9 mouse cellular contexts compared by ENCODE assay signal in genomic region chr4:35096226-35097175, GRCm38 (mm10). TPM values are rescaled to one million over a fixed set of nuclear protein-coding genes. Genes with fewer than 3 reads are reported as not detected.
A peak's percentile ranks its signal among the peaks of the same experiment; 100 is the strongest.
DNase-seq lines count a peak whose midpoint lies in the region; ATAC-seq and TF ChIP-seq lines count a peak whose summit lies in the region.
"Had no signal": no experiment of that assay in that cellular context is flagged by ENCODE, and none has a peak within 500 bp of the region (broad histone marks: within the 10 kb centered on the region; RNA-seq: fewer than 3 reads in every experiment).

No protein-coding gene starts in this region.

- 0 out of 2 replicates have a peak overlapping the region, but pooled peaks have one; percentile 5 for H3K27ac ChIP-seq in ES-E14 (ENCODE audit: insufficient read depth, low read depth, low read length, poor library complexity, severe bottlenecking)
- H3K27ac ChIP-seq in liver, adult 2 months (replicated peaks; ENCODE audit: insufficient read depth, low read depth, low read length), result peak overlapping the region; percentile 86
- H3K27ac ChIP-seq: embryonic facial prominence, embryonic 13.5 days had no signal

- no peaks in the 10 kb centered on the region for H3K27me3 ChIP-seq in liver, adult 2 months (ENCODE audit: control insufficient read depth, insufficient read depth, low read length)
- H3K27me3 ChIP-seq: embryonic facial prominence, embryonic 13.5 days had no signal

- TF ChIP-seq CTCF in liver, adult 2 months (IDR thresholded peaks at IDR 0.05; ENCODE audit: low read depth, low read length), result no peak

- ATAC-seq in CD4-positive, CD25-positive, alpha-beta regulatory T cell, adult 4 months, result peak; percentile 83
- peak; percentile 83 for ATAC-seq in neutrophil, adult 5-6 weeks (ENCODE audit: extremely low read depth, insufficient number of reproducible peaks, low FRiP score, poor library complexity, severe bottlenecking)

- no peak for TF ChIP-seq POLR2A in liver, adult 2 months (IDR thresholded peaks at IDR 0.05; ENCODE audit: extremely low read depth, insufficient read depth, low read length)

- peak overlapping the region; percentile 30 to 53 for H3K4me3 ChIP-seq in ES-E14 (ENCODE audit: insufficient read depth in 1 of 2, low read depth in 1 of 2, low read length in 2 of 2, poor library complexity in 1 of 2, severe bottlenecking in 1 of 2)
- no peak overlapping the region for H3K4me3 ChIP-seq in liver, adult 2 months (ENCODE audit: insufficient read depth, low read depth, low read length)
- H3K4me3 ChIP-seq: embryonic facial prominence, embryonic 13.5 days had no signal

- H3K79me2 ChIP-seq in liver, adult 2 months (ENCODE audit: control insufficient read depth, insufficient read depth, low read length), result peaks cover 20% of the 10 kb centered on the region; the same call in 1 of the 2 replicates

- peaks cover 2 to 14% of the 10 kb centered on the region in 2 experiments; a peak in 2 of 4 replicates for H3K4me1 ChIP-seq in ES-E14 (ENCODE audit: control insufficient read depth in 2 of 2, insufficient read depth in 2 of 2, low read length in 2 of 2, poor library complexity in 1 of 2)
- H3K4me1 ChIP-seq in liver, adult 2 months (ENCODE audit: control insufficient read depth, insufficient read depth, low read length), result peaks cover 36% of the 10 kb centered on the region

- peak overlapping the region; percentile 49 for H3K9ac ChIP-seq in ES-E14 (ENCODE audit: insufficient read depth, low read depth, low read length, poor library complexity, severe bottlenecking)
- H3K9ac ChIP-seq in liver, adult 2 months (ENCODE audit: low read depth, low read length), result peak overlapping the region; percentile 55
- H3K9ac ChIP-seq: embryonic facial prominence, embryonic 13.5 days had no signal

- in situ Hi-C loops in ES-E14 (cut with MboI; ENCODE audit: low sequenced_read_pairs in 2 of 2, unreplicated experiment in 2 of 2), result no loop called here

- H3K9me3 ChIP-seq in ES-E14 (ENCODE audit: control insufficient read depth, insufficient read depth, low read depth, low read length), result no peaks in the 10 kb centered on the region
- H3K9me3 ChIP-seq: embryonic facial prominence, embryonic 13.5 days had no signal

- 48% methylated on average over 28 of the region's 28 CpGs for WGBS in liver, adult 2 months

- no peaks in the 10 kb centered on the region; the same call in 1 of the 2 replicates for H3K36me3 ChIP-seq in ES-E14 (ENCODE audit: control insufficient read depth, insufficient read depth, low read length, poor library complexity, severe bottlenecking)
- no peaks in the 10 kb centered on the region for H3K36me3 ChIP-seq in liver, adult 2 months (ENCODE audit: control insufficient read depth, insufficient read depth, low read length)
- H3K36me3 ChIP-seq: embryonic facial prominence, embryonic 13.5 days had no signal

- DNase-seq in ES-E14 (ENCODE audit: low read depth, low spot score), result no peak
- DNase-seq in liver, adult 2 months (ENCODE audit: extremely low read depth, low read depth, low spot score), result peak; percentile 100
- no peak for DNase-seq in ovary, adult 18-20 months (ENCODE audit: low spot score)
- no peak for DNase-seq in urinary bladder, adult 2 months (ENCODE audit: low spot score)
- DNase-seq in cerebellum, adult 11-12 months, result no peak
- no peak for DNase-seq in gastrocnemius, adult 8-10 months (ENCODE audit: low spot score in 2 of 2)

TF ChIP-seq in ES-E14, 5 proteins besides CTCF, POLR2A, EP300 and RAD21:
- TF ChIP-seq ZC3H11A (IDR thresholded peaks at IDR 0.05; ENCODE audit: borderline replicate concordance, low read depth, low read length), result no peak
- no peak for TF ChIP-seq CHD2 (IDR thresholded peaks at IDR 0.05; ENCODE audit: low read depth, low read length)
- TF ChIP-seq ZNF384 (IDR thresholded peaks at IDR 0.05; ENCODE audit: low read depth, low read length), result no peak
- no peak for TF ChIP-seq MAFK (IDR thresholded peaks at IDR 0.05; ENCODE audit: insufficient read depth, low read depth, low read length)
- TF ChIP-seq HCFC1 (IDR thresholded peaks at IDR 0.05; ENCODE audit: borderline replicate concordance, insufficient read depth, low read length), result no peak
TF ChIP-seq in ES-E14: peak in this region for 0.

RNA-seq across cellular contexts. Expression of gene Ifnk, which starts 55.4 kb away (rescaled TPM):
- under 1 TPM in 1 of 2 experiments, not detected in 1; 0.69 TPM for polyA plus RNA-seq in CD4-positive, CD25-positive, alpha-beta regulatory T cell, adult 4 months (2017; shearing (Covaris generic))
- total RNA-seq in ES-E14 (2012; rRNA removed), result not detected in 2 replicates
- total RNA-seq in liver, adult 2 months (2014; rRNA removed), result not detected in 2 replicates
- polyA plus RNA-seq in liver, adult 2 months (2012; rRNA removed), result not detected in 2 replicates
- not detected in 2 replicates for total RNA-seq in neutrophil, adult 5-6 weeks (2017)
- not detected in 2 replicates for polyA plus RNA-seq in urinary bladder, adult 2 months (2012; rRNA removed)
- not detected for total RNA-seq in gastrocnemius, adult 8-10 months (2022)
